Mouse (Mus musculus): ENCODE measurements around the gene Trap1. TPM values are rescaled to one million over a fixed set of nuclear protein-coding genes. Genes with fewer than 3 reads are reported as not detected.

Gene Trap1
- total RNA-seq, 4 experiments from 2014 or later = 69.8 to 76.9 (median 73.8) TPM

Small RNA genes lying within 50 kb of the gene (microRNA-seq; reads per million reads assigned to microRNA genes)
- gene Gm23413 = 0 reads per million in 2 experiments

Other genes starting within 250 kb of the Trap1 start
- not detected for gene Olfr15, start 246.9 kb downstream of the Trap1 start, total RNA-seq (2022)
- gene Zfp174, start 230.6 kb downstream of the Trap1 start, total RNA-seq (2022) = 1 to 10 TPM; 4.2 to 5.3 (median 4.7) TPM
- gene Naa60, start 205.5 kb downstream of the Trap1 start, total RNA-seq (2022) = 100 to 1,000 TPM; 109 to 146 (median 127) TPM
- 10 to 100 TPM; 26.0 to 29.7 (median 27.4) TPM for gene Zfp597, start 193.3 kb downstream of the Trap1 start, total RNA-seq (2022)
- gene Gm20695, start 193.2 kb downstream of the Trap1 start, total RNA-seq (2022) = 1 to 10 TPM in 2 of 4 experiments, under 1 TPM in 1, not detected in 1; 0.96 to 1.2 (median 1.0) TPM
- 10 to 100 TPM in 1 of 4 experiments, 1 to 10 TPM in 3; 7.9 to 12.0 (median 8.6) TPM for gene 1700037C18Rik, start 169.1 kb downstream of the Trap1 start, total RNA-seq (2022)
- 10 to 100 TPM; 23.0 to 30.6 (median 28.1) TPM for gene Cluap1, start 169.0 kb downstream of the Trap1 start, total RNA-seq (2022)
- 1 to 10 TPM; 1.6 to 2.6 (median 2.4) TPM for gene Nlrc3, start 101.2 kb downstream of the Trap1 start, total RNA-seq (2022)
- 10 to 100 TPM; 46.2 to 51.1 (median 47.8) TPM for gene Slx4, start 74.1 kb downstream of the Trap1 start, total RNA-seq (2022)
- not detected for gene Dnase1, start 40.9 kb downstream of the Trap1 start, total RNA-seq (2022)
- gene Crebbp, start 136.2 kb upstream of the Trap1 start, total RNA-seq (2022) = 10 to 100 TPM; 73.3 to 76.9 (median 74.6) TPM

Data from left cerebral cortex, adult 8-10 months (tissue).